In the genomic region with DNA sequence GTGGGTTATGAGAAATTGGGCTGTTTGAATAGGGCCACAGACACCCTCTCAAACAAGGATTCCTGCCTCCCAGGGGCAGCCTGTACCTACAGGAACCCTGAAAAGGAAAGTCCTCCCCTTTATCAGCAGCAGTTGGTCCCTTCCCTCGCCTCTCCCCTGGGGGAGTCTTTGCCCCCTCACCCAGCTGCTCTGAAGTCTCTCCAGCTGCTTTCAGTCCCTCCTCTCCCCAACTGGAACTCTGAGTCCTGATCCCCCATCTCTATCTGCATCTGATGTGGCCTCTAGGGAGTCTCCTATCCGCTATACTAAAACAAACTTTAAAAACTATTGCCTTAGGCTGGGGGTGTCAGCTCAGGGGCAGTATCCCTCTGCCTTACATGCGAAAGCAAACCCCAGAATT, we compare ENCODE assay signal across 10 mouse cellular contexts. TPM values are rescaled to one million over a fixed set of nuclear protein-coding genes. Genes with fewer than 3 reads are reported as not detected.
DNase-seq lines count a peak whose midpoint lies in the region; ATAC-seq and TF ChIP-seq lines count a peak whose summit lies in the region.
"Had no signal": no experiment of that assay in that cellular context is flagged by ENCODE, and none has a peak within 500 bp of the region (broad histone marks: within the 10 kb centered on the region; RNA-seq: fewer than 3 reads in every experiment).

No protein-coding gene starts in this region.

- WGBS in heart, embryonic 15.5 days, result 84% methylated on average over 3 of the region's 3 CpGs
- WGBS in liver, embryonic 13.5 days (ENCODE audit: insufficient replicate concordance), result 46% methylated on average over 3 of the region's 3 CpGs

- no peak for TF ChIP-seq EP300 in CH12.LX (IDR thresholded peaks at IDR 0.05; ENCODE audit: low read length)

- in situ Hi-C loops in CH12.LX (cut with MboI; ENCODE audit: low pct_ligation_motif_present, low pct_unique_long_range_greater_than_20kb, low sequenced_read_pairs), result no loop called here

- no peaks in the 10 kb centered on the region for H3K36me3 ChIP-seq in heart, embryonic 15.5 days
- H3K36me3 ChIP-seq in CH12.LX (replicated peaks in 1 of 2; ENCODE audit: control insufficient read depth in 1 of 2, insufficient read depth in 1 of 2, low read length in 1 of 2) (peaks cover 0 to 26% of the 10 kb centered on the region in 2 experiments), G1E (replicated peaks) (peaks cover 59% of the 10 kb centered on the region)
- peaks cover 9% of the 10 kb centered on the region; the same call in 1 of the 2 replicates for H3K36me3 ChIP-seq in liver, embryonic 13.5 days

- peak overlapping the region; percentile 93; the same call in 1 of the 2 replicates for H3K27ac ChIP-seq in heart, embryonic 15.5 days
- no peak overlapping the region for H3K27ac ChIP-seq in CH12.LX (ENCODE audit: insufficient read depth, low read depth)
- peak overlapping the region; percentile 90 for H3K27ac ChIP-seq in liver, embryonic 13.5 days
- no peak overlapping the region for H3K27ac ChIP-seq in layer of hippocampus, adult 2 months

- DNase-seq in heart, adult 18-20 months, result no peak
- DNase-seq in CH12.LX (ENCODE audit: extremely low read depth), result no peak
- no peak for DNase-seq in G1E (ENCODE audit: low spot score)
- no peak for DNase-seq in liver, embryonic 13.5 days
- no peak for DNase-seq in layer of hippocampus, adult 8-10 months (ENCODE audit: low spot score in 2 of 2)
- DNase-seq in layer of hippocampus, adult 2 months (ENCODE audit: low spot score in 2 of 2), result no peak
- DNase-seq: cerebellum, postnatal 36 days; midbrain, embryonic 14.5 days; thymus, postnatal 14 days had no signal

- H3K27me3 ChIP-seq in heart, embryonic 15.5 days, result no peaks in the 10 kb centered on the region
- H3K27me3 ChIP-seq in CH12.LX (replicated peaks) (no peaks in the 10 kb centered on the region), G1E (ENCODE audit: insufficient read depth, low read length) (no peaks in the 10 kb centered on the region)
- H3K27me3 ChIP-seq in liver, embryonic 13.5 days, result no peaks in the 10 kb centered on the region

- no peak for TF ChIP-seq RAD21 in CH12.LX (IDR thresholded peaks at IDR 0.05; ENCODE audit: low read depth, low read length)

- H3K9ac ChIP-seq in heart, embryonic 15.5 days, result no peak overlapping the region
- H3K9ac ChIP-seq in CH12.LX (ENCODE audit: insufficient read depth, low read depth), result peak overlapping the region; percentile 49
- H3K9ac ChIP-seq in liver, embryonic 13.5 days, result peak overlapping the region; percentile 96

- no peak for ATAC-seq in heart, embryonic 15.5 days (replicated peaks; ENCODE audit: insufficient number of reproducible peaks, insufficient read depth, low FRiP score, low read depth)
- ATAC-seq in G1E (ENCODE audit: extremely low read depth, insufficient number of reproducible peaks, low FRiP score, poor library complexity, severe bottlenecking), result no peak
- ATAC-seq in liver, embryonic 13.5 days (ENCODE audit: low read depth), result no peak

- dilution Hi-C loops in CH12.LX (cut with MboI; ENCODE audit: extremely low pct_ligation_motif_present, extremely low pct_unique_long_range_greater_than_20kb, low sequenced_read_pairs), result no loop called here

- peaks cover 58% of the 10 kb centered on the region for H3K4me1 ChIP-seq in heart, embryonic 15.5 days (replicated peaks)
- H3K4me1 ChIP-seq in CH12.LX (ENCODE audit: control insufficient read depth in 1 of 2, insufficient read depth in 2 of 2) (peaks cover 27 to 66% of the 10 kb centered on the region in 2 experiments), G1E (ENCODE audit: insufficient read depth, low read depth, low read length) (peaks cover 67% of the 10 kb centered on the region)
- H3K4me1 ChIP-seq in liver, embryonic 13.5 days (replicated peaks), result peaks cover 79% of the 10 kb centered on the region

- H3K79me2 ChIP-seq in CH12.LX (replicated peaks; ENCODE audit: control insufficient read depth, extremely low read depth, insufficient read depth, poor library complexity, severe bottlenecking), result peaks cover 40% of the 10 kb centered on the region

- no peak for TF ChIP-seq POLR2A in CH12.LX (IDR thresholded peaks at IDR 0.05; ENCODE audit: low read depth, low read length)

- peak overlapping the region; percentile 91; the same call in 1 of the 2 replicates for H3K4me2 ChIP-seq in heart, embryonic 15.5 days
- H3K4me2 ChIP-seq in CH12.LX (ENCODE audit: insufficient read depth, low read depth, poor library complexity, severe bottlenecking), result peak overlapping the region; percentile 79; the same call in 1 of the 2 replicates
- H3K4me2 ChIP-seq in liver, embryonic 13.5 days, result peak overlapping the region; percentile 99

- no peak overlapping the region for H3K4me3 ChIP-seq in heart, embryonic 15.5 days
- H3K4me3 ChIP-seq in CH12.LX (replicated peaks in 1 of 3; ENCODE audit: low read depth in 2 of 3, low read length in 2 of 3, poor library complexity in 1 of 3) (peak overlapping the region; percentile 73 to 92 (median 91)), G1E (ENCODE audit: low read depth, low read length) (peak overlapping the region; percentile 95)
- H3K4me3 ChIP-seq in liver, embryonic 13.5 days (replicated peaks), result peak overlapping the region; percentile 89
- no peak overlapping the region for H3K4me3 ChIP-seq in layer of hippocampus, adult 2 months

- TF ChIP-seq CTCF in CH12.LX (conservative IDR thresholded peaks at IDR 0.05 in 1 of 2, IDR thresholded peaks at IDR 0.05 in 1 of 2; ENCODE audit: low read depth in 2 of 2, low read length in 2 of 2) (no peak), G1E (IDR thresholded peaks at IDR 0.05; ENCODE audit: low read depth, low read length) (no peak)
- TF ChIP-seq CTCF in layer of hippocampus, adult 2 months (conservative IDR thresholded peaks at IDR 0.05), result no peak

- H3K9me3 ChIP-seq in heart, embryonic 15.5 days (replicated peaks), result no peaks in the 10 kb centered on the region
- no peaks in the 10 kb centered on the region for H3K9me3 ChIP-seq in CH12.LX (replicated peaks; ENCODE audit: low read length)
- no peaks in the 10 kb centered on the region for H3K9me3 ChIP-seq in G1E (replicated peaks)
- no peaks in the 10 kb centered on the region for H3K9me3 ChIP-seq in liver, embryonic 13.5 days (replicated peaks)

TF ChIP-seq in CH12.LX, 34 proteins besides CTCF, POLR2A, EP300 and RAD21 (continues in another document):
- TF ChIP-seq ETS1 (conservative IDR thresholded peaks at IDR 0.05; ENCODE audit: low read depth, low read length) (no peak), ZKSCAN1 (IDR thresholded peaks at IDR 0.05; ENCODE audit: borderline replicate concordance, low read depth, low read length) (no peak), POLR2AphosphoS2 (IDR thresholded peaks at IDR 0.05; ENCODE audit: low read depth, low read length) (no peak), RCOR1 (conservative IDR thresholded peaks at IDR 0.05; ENCODE audit: low read depth, low read length) (no peak), NRF1 (IDR thresholded peaks at IDR 0.05; ENCODE audit: low read depth, low read length) (no peak), MEF2A (IDR thresholded peaks at IDR 0.05; ENCODE audit: borderline replicate concordance, low read depth, low read length) (no peak)

RNA-seq across cellular contexts. Expression of gene Ampd2, which starts 0.9 kb away (rescaled TPM):
- 22.5 and 31.4 TPM in 2 replicates for polyA plus RNA-seq in heart, embryonic 15.5 days (2015; fragmentation: Nextera tagmentation; extraction: Ambion mirVana)
- total RNA-seq in heart, adult 18-20 months (2021), result 1 to 10 TPM; 4.6 to 5.8 TPM
- 55.8 and 60.5 TPM in 2 replicates for total RNA-seq in CH12.LX (2012; rRNA removed)
- total RNA-seq in CH12.LX (2014; rRNA removed), result 28.3 and 28.6 TPM in 2 replicates
- 82.5 and 85.9 TPM in 2 replicates for polyA plus RNA-seq in CH12.LX (2012; ENCODE audit: insufficient read length, low read depth)
- 169 and 188 TPM in 2 replicates for total RNA-seq in G1E (2014; fragmentation: Nextera tagmentation)
- 81.6 and 85.9 TPM in 2 replicates for total RNA-seq in G1E (2017)
- 380 and 438 TPM in 2 replicates for polyA plus RNA-seq in G1E (2012)
- polyA plus RNA-seq in liver, embryonic 13.5 days (2015; fragmentation: Nextera tagmentation; extraction: Ambion mirVana), result 46.0 and 48.2 TPM in 2 replicates
- total RNA-seq in layer of hippocampus, adult 8-10 months (2022), result 10 to 100 TPM; 64.2 to 82.5 (median 74.0) TPM
- 10 to 100 TPM; 74.0 to 76.7 TPM for total RNA-seq in layer of hippocampus, adult 2 months (2021)

RNA-seq across cellular contexts. Expression of gene Gnat2, which starts 5.3 kb away (rescaled TPM):
- polyA plus RNA-seq in heart, embryonic 15.5 days (2015; fragmentation: Nextera tagmentation; extraction: Ambion mirVana), result 0.74 and 1.1 TPM in 2 replicates
- total RNA-seq in heart, adult 18-20 months (2021), result under 1 TPM in 1 of 2 experiments, not detected in 1; 0.18 TPM
- 15.5 and 17.5 TPM in 2 replicates for total RNA-seq in CH12.LX (2012; rRNA removed)
- 10.1 and 11.2 TPM in 2 replicates for total RNA-seq in CH12.LX (2014; rRNA removed)
- polyA plus RNA-seq in CH12.LX (2012; ENCODE audit: insufficient read length, low read depth), result 13.3 and 14.8 TPM in 2 replicates
- 9.0 and 10.2 TPM in 2 replicates for total RNA-seq in G1E (2014; fragmentation: Nextera tagmentation)
- 2.0 and 4.5 TPM in 2 replicates for total RNA-seq in G1E (2017)
- 0.85 and 2.4 TPM in 2 replicates for polyA plus RNA-seq in G1E (2012)
- 2.6 and 3.1 TPM in 2 replicates for polyA plus RNA-seq in liver, embryonic 13.5 days (2015; fragmentation: Nextera tagmentation; extraction: Ambion mirVana)
- under 1 TPM in 1 of 4 experiments, not detected in 3; 0.61 TPM for total RNA-seq in layer of hippocampus, adult 8-10 months (2022)
- total RNA-seq in layer of hippocampus, adult 2 months (2021), result not detected

RNA-seq across cellular contexts. Expression of gene Gstm4, which starts 42.6 kb away (rescaled TPM):
- polyA plus RNA-seq in heart, embryonic 15.5 days (2015; fragmentation: Nextera tagmentation; extraction: Ambion mirVana), result 12.9 and 16.0 TPM in 2 replicates
- total RNA-seq in heart, adult 18-20 months (2021), result 10 to 100 TPM; 12.8 to 15.6 TPM
- total RNA-seq in CH12.LX (2012; rRNA removed), result 4.5 and 7.0 TPM in 2 replicates
- total RNA-seq in CH12.LX (2014; rRNA removed), result 2.0 and 2.9 TPM in 2 replicates
- polyA plus RNA-seq in CH12.LX (2012; ENCODE audit: insufficient read length, low read depth), result 19.1 and 22.1 TPM in 2 replicates
- not detected in 2 replicates for total RNA-seq in G1E (2014; fragmentation: Nextera tagmentation)
- not detected in 2 replicates for total RNA-seq in G1E (2017)
- polyA plus RNA-seq in G1E (2012), result not detected in 2 replicates
- 17.9 and 19.6 TPM in 2 replicates for polyA plus RNA-seq in liver, embryonic 13.5 days (2015; fragmentation: Nextera tagmentation; extraction: Ambion mirVana)
- total RNA-seq in layer of hippocampus, adult 8-10 months (2022), result 10 to 100 TPM; 11.1 to 14.4 (median 13.4) TPM
- total RNA-seq in layer of hippocampus, adult 2 months (2021), result 10 to 100 TPM; 11.5 to 12.3 TPM

RNA-seq across cellular contexts. Expression of gene Gnai3, which starts 58.6 kb away (rescaled TPM):
- 65.9 and 80.3 TPM in 2 replicates for polyA plus RNA-seq in heart, embryonic 15.5 days (2015; fragmentation: Nextera tagmentation; extraction: Ambion mirVana)
- 10 to 100 TPM; 18.9 to 19.7 TPM for total RNA-seq in heart, adult 18-20 months (2021)
- total RNA-seq in CH12.LX (2012; rRNA removed) (54.1 and 59.8 TPM in 2 replicates), CH12.LX (2014; rRNA removed) (145 and 159 TPM in 2 replicates), G1E (2014; fragmentation: Nextera tagmentation) (254 and 274 TPM in 2 replicates), G1E (2017) (413 and 481 TPM in 2 replicates)
- polyA plus RNA-seq in CH12.LX (2012; ENCODE audit: insufficient read length, low read depth) (78.7 and 82.4 TPM in 2 replicates), G1E (2012) (36.8 and 37.9 TPM in 2 replicates)
- 67.8 and 83.4 TPM in 2 replicates for polyA plus RNA-seq in liver, embryonic 13.5 days (2015; fragmentation: Nextera tagmentation; extraction: Ambion mirVana)
- 10 to 100 TPM; 27.5 to 31.1 (median 30.1) TPM for total RNA-seq in layer of hippocampus, adult 8-10 months (2022)
- total RNA-seq in layer of hippocampus, adult 2 months (2021), result 10 to 100 TPM; 28.0 to 28.4 TPM

Comparison
In these comparisons a context has a peak if more than half of its experiments do, and no peak if none do; other contexts are left out.
1. H3K27ac ChIP-seq: peak in heart, embryonic 15.5 days (single experiment) and liver, embryonic 13.5 days (single experiment); none in CH12.LX (single experiment) and layer of hippocampus, adult 2 months (single experiment).
2. H3K4me3 ChIP-seq: peak in CH12.LX (3 of 3), G1E (single experiment) and liver, embryonic 13.5 days (single experiment); none in heart, embryonic 15.5 days (single experiment) and layer of hippocampus, adult 2 months (single experiment).
3. RNA of gene Ampd2, which starts 0.9 kb away (total RNA-seq): 81.6 to 188 TPM in G1E, 64.2 to 82.5 TPM in layer of hippocampus, adult 8-10 months, 74.0 to 76.7 TPM in layer of hippocampus, adult 2 months and 28.3 to 60.5 TPM in CH12.LX; 4.6 to 5.8 TPM in heart, adult 18-20 months; every median in the first group is over 4 times any median in the second.
4. Peak in every context shown above with its lines, with median percentiles within 50 percentile points of each other: H3K4me2 ChIP-seq.